Mouse (Mus musculus) embryonic facial prominence, embryonic 15.5 days (tissue): Measurements from ENCODE around the gene Mkln1. TPM values are rescaled to one million over a fixed set of nuclear protein-coding genes. Genes with fewer than 3 reads are reported as not detected.

Source experiments
- ATAC-seq: fragments of 200-750 bp; cut with Nextera tagmentation; 2 replicates; pipeline ENCODE4 v1.8.0; 2017; ENCODE audit warnings: low read depth, moderate TSS enrichment; ENCODE audit not compliant: insufficient number of reproducible peaks, low FRiP score, low TSS enrichment
- H3K27ac ChIP-seq: fragments of 300-500 bp; sonication (generic); replicated peaks from 2 replicates; pipeline ENCODE4 v1.5.1; 2015; ENCODE audit warnings: mild to moderate bottlenecking, inconsistent platforms
- H3K27me3 ChIP-seq: fragments of 300-500 bp; sonication (generic); 2 replicates; pipeline ENCODE4 v1.6.1; 2015; ENCODE audit warnings: inconsistent platforms
- H3K36me3 ChIP-seq: fragments of 300-500 bp; sonication (generic); 2 replicates; pipeline ENCODE4 v1.6.1; 2015; ENCODE audit warnings: mild to moderate bottlenecking, inconsistent platforms
- H3K4me1 ChIP-seq: fragments of 300-500 bp; sonication (generic); 2 replicates; pipeline ENCODE4 v1.6.1; 2015; ENCODE audit warnings: inconsistent platforms
- H3K4me2 ChIP-seq: fragments of 300-500 bp; sonication (generic); replicated peaks from 2 replicates; pipeline ENCODE4 v1.6.1; 2015; ENCODE audit warnings: mild to moderate bottlenecking, inconsistent platforms
- H3K4me3 ChIP-seq: fragments of 300-500 bp; sonication (generic); replicated peaks from 2 replicates; pipeline ENCODE4 v1.5.1; 2015; ENCODE audit warnings: mild to moderate bottlenecking, inconsistent platforms
- H3K9ac ChIP-seq: fragments of 300-500 bp; sonication (generic); 2 replicates; pipeline ENCODE4 v1.6.1; 2015; ENCODE audit warnings: inconsistent platforms
- H3K9me3 ChIP-seq: fragments of 300-500 bp; sonication (generic); replicated peaks from 2 replicates; pipeline ENCODE4 v1.6.1; 2016; ENCODE audit warnings: inconsistent platforms
- WGBS: fragments of 180-500 bp; shearing (Covaris S2); methylation state at CpG from one replicate; pipeline ENCODE4 v1.1.7; 2015; 5-methylcytosine and 5-hydroxymethylcytosine counted together
- polyA plus RNA-seq: library from polyadenylated mRNA; unstranded; fragments of >200 nt; fragmentation: Nextera tagmentation; extraction: Ambion mirVana; gene quantifications from 2 replicates; pipeline ENCODE4 v1.2.1, GENCODE M21; 2015

The Mkln1 gene
- polyA plus RNA-seq, 1 experiment from 2014 or later: 175 TPM

GRCm38 (mm10) chr6:31478221-31478620, 79.7 kb downstream of the Mkln1 start:
- 79% methylated on average over 4 of the region's 4 CpGs for WGBS
- Histone ChIP-seq H3K27ac (no peak overlapping the region), H3K36me3 (peaks cover 23% of the 10 kb centered on the region), H3K9ac (no peak overlapping the region), H3K4me2 (no peak overlapping the region), H3K4me3 (no peak overlapping the region), H3K4me1 (no peaks in the 10 kb centered on the region), H3K27me3 (no peaks in the 10 kb centered on the region), H3K9me3 (no peaks in the 10 kb centered on the region)
- ATAC-seq: no peak

GRCm38 (mm10) chr6:31480008-31480407, 81.5 kb downstream of the Mkln1 start:
- Histone ChIP-seq H3K9me3 (no peaks in the 10 kb centered on the region), H3K27me3 (no peaks in the 10 kb centered on the region), H3K27ac (no peak overlapping the region), H3K4me1 (no peaks in the 10 kb centered on the region), H3K4me3 (no peak overlapping the region), H3K36me3 (peaks cover 14% of the 10 kb centered on the region; the same call in 1 of the 2 replicates), H3K9ac (no peak overlapping the region), H3K4me2 (no peak overlapping the region)
- no peak for ATAC-seq
- 68% methylated on average over 4 of the region's 4 CpGs for WGBS

GRCm38 (mm10) chr6:31486601-31487000, 88.1 kb downstream of the Mkln1 start:
- no peaks in the 10 kb centered on the region for H3K9me3 ChIP-seq
- WGBS: 67% methylated on average over 2 of the region's 2 CpGs
- ATAC-seq: no peak

GRCm38 (mm10) chr6:31489950-31490349, 91.4 kb downstream of the Mkln1 start:
- H3K27me3 ChIP-seq: no peaks in the 10 kb centered on the region
- ATAC-seq: no peak
- H3K4me3 ChIP-seq: no peak overlapping the region
- H3K4me2 ChIP-seq: no peak overlapping the region
- peaks cover 4% of the 10 kb centered on the region; the same call in 1 of the 2 replicates for H3K4me1 ChIP-seq
- no peak overlapping the region for H3K27ac ChIP-seq
- H3K36me3 ChIP-seq: peaks cover 33% of the 10 kb centered on the region; the same call in 1 of the 2 replicates
- no peaks in the 10 kb centered on the region for H3K9me3 ChIP-seq
- WGBS: 89% methylated on average over 7 of the region's 7 CpGs
- no peak overlapping the region for H3K9ac ChIP-seq

More at GRCm38 (mm10) chr6:31486601-31487000, 88.1 kb downstream of the Mkln1 start:
- no peak overlapping the region for H3K4me3 ChIP-seq
- H3K9ac ChIP-seq: no peak overlapping the region
- no peaks in the 10 kb centered on the region for H3K27me3 ChIP-seq
- H3K4me1 ChIP-seq: peaks cover 4% of the 10 kb centered on the region; the same call in 1 of the 2 replicates
- H3K4me2 ChIP-seq: no peak overlapping the region
- H3K27ac ChIP-seq: no peak overlapping the region
- peaks cover 26% of the 10 kb centered on the region; the same call in 1 of the 2 replicates for H3K36me3 ChIP-seq

GRCm38 (mm10) chr6:31495122-31495731, 96.7 kb downstream of the Mkln1 start:
- no peak for ATAC-seq
- Histone ChIP-seq H3K27ac (no peak overlapping the region), H3K9ac (no peak overlapping the region), H3K4me3 (no peak overlapping the region), H3K4me1 (no peaks in the 10 kb centered on the region), H3K27me3 (no peaks in the 10 kb centered on the region), H3K36me3 (peaks cover 38% of the 10 kb centered on the region), H3K4me2 (no peak overlapping the region), H3K9me3 (no peaks in the 10 kb centered on the region)
- WGBS: 74% methylated on average over 2 of the region's 2 CpGs

- H3K36me3 ChIP-seq: peaks cover 34% of the 10 kb centered on the region
- no peaks in the 10 kb centered on the region for H3K4me1 ChIP-seq
- 65% methylated on average over 2 of the region's 2 CpGs for WGBS
- no peaks in the 10 kb centered on the region for H3K27me3 ChIP-seq
- no peak overlapping the region for H3K9ac ChIP-seq
- no peak for ATAC-seq
- H3K9me3 ChIP-seq: no peaks in the 10 kb centered on the region
- no peak overlapping the region for H3K27ac ChIP-seq
- no peak overlapping the region for H3K4me3 ChIP-seq
- no peak overlapping the region for H3K4me2 ChIP-seq
These were observed 97.7 kb downstream of the Mkln1 start for GRCm38 (mm10) chr6:31496227-31496626.

GRCm38 (mm10) chr6:31499836-31500235, 101.3 kb downstream of the Mkln1 start:
- WGBS: 86% methylated on average over 10 of the region's 10 CpGs
- H3K9me3 ChIP-seq: no peaks in the 10 kb centered on the region
- no peak overlapping the region for H3K9ac ChIP-seq
- H3K4me3 ChIP-seq: no peak overlapping the region
- no peak overlapping the region for H3K4me2 ChIP-seq
- H3K4me1 ChIP-seq: no peaks in the 10 kb centered on the region
- no peak overlapping the region for H3K27ac ChIP-seq
- ATAC-seq: no peak
- no peaks in the 10 kb centered on the region for H3K27me3 ChIP-seq
- H3K36me3 ChIP-seq: peaks cover 45% of the 10 kb centered on the region

- peaks cover 46% of the 10 kb centered on the region for H3K36me3 ChIP-seq
- no peak overlapping the region for H3K4me2 ChIP-seq
- no peaks in the 10 kb centered on the region for H3K9me3 ChIP-seq
- no peak for ATAC-seq
- no peaks in the 10 kb centered on the region for H3K27me3 ChIP-seq
- H3K4me1 ChIP-seq: no peaks in the 10 kb centered on the region
- H3K27ac ChIP-seq: no peak overlapping the region
- 90% methylated on average over 2 of the region's 2 CpGs for WGBS
- no peak overlapping the region for H3K9ac ChIP-seq
- no peak overlapping the region for H3K4me3 ChIP-seq
These were observed 101.7 kb downstream of the Mkln1 start for GRCm38 (mm10) chr6:31500260-31500659.

GRCm38 (mm10) chr6:31500691-31501090, 102.2 kb downstream of the Mkln1 start:
- H3K36me3 ChIP-seq: peaks cover 43% of the 10 kb centered on the region
- H3K27ac ChIP-seq: no peak overlapping the region
- no peak for ATAC-seq
- no peak overlapping the region for H3K4me3 ChIP-seq
- H3K27me3 ChIP-seq: no peaks in the 10 kb centered on the region
- H3K4me1 ChIP-seq: no peaks in the 10 kb centered on the region
- H3K9me3 ChIP-seq: no peaks in the 10 kb centered on the region
- no peak overlapping the region for H3K4me2 ChIP-seq
- no peak overlapping the region for H3K9ac ChIP-seq

GRCm38 (mm10) chr6:31502614-31503013, 104.1 kb downstream of the Mkln1 start:
- Histone ChIP-seq H3K4me1 (no peaks in the 10 kb centered on the region), H3K9me3 (no peaks in the 10 kb centered on the region), H3K27ac (no peak overlapping the region), H3K27me3 (no peaks in the 10 kb centered on the region), H3K4me2 (no peak overlapping the region), H3K9ac (no peak overlapping the region), H3K36me3 (peaks cover 31% of the 10 kb centered on the region; the same call in 1 of the 2 replicates), H3K4me3 (no peak overlapping the region)
- no peak for ATAC-seq
- WGBS: 92% methylated on average over 2 of the region's 2 CpGs

GRCm38 (mm10) chr6:31513726-31514125, 115.2 kb downstream of the Mkln1 start:
- no peaks in the 10 kb centered on the region for H3K27me3 ChIP-seq

More at GRCm38 (mm10) chr6:31513726-31514125, 115.2 kb downstream of the Mkln1 start:
- Histone ChIP-seq H3K9ac (no peak overlapping the region), H3K4me3 (no peak overlapping the region), H3K27ac (no peak overlapping the region), H3K4me1 (no peaks in the 10 kb centered on the region), H3K36me3 (peaks cover 3% of the 10 kb centered on the region), H3K9me3 (no peaks in the 10 kb centered on the region), H3K4me2 (no peak overlapping the region)
- 69% methylated on average over 6 of the region's 6 CpGs for WGBS
- ATAC-seq: no peak
